Mouse (Mus musculus) limb, embryonic 14.5 days (tissue): ENCODE results near the gene Myh10. TPM values are rescaled to one million over a fixed set of nuclear protein-coding genes. Genes with fewer than 3 reads are reported as not detected.
A peak's percentile ranks its signal among the peaks of the same experiment; 100 is the strongest.

Source experiments
- ATAC-seq: fragments of 200-750 bp; cut with Nextera tagmentation; 2 replicates; pipeline ENCODE4 v1.8.0; 2017; ENCODE audit warnings: low read depth, moderate number of reproducible peaks, moderate TSS enrichment; ENCODE audit not compliant: low FRiP score
- DNase-seq: peaks from one replicate; pipeline ENCODE4 v3.0.0-alpha.2; 2015; ENCODE audit warnings: low spot score
- H3K27ac ChIP-seq: fragments of 300-500 bp; sonication (generic); replicated peaks from 2 replicates; pipeline ENCODE4 v1.5.1; 2014; ENCODE audit warnings: low read depth, mild to moderate bottlenecking, low read length, moderate library complexity, mixed read lengths
- H3K27me3 ChIP-seq: fragments of 300-500 bp; sonication (generic); 2 replicates; pipeline ENCODE4 v1.6.1; 2014; ENCODE audit warnings: low read length, mixed read lengths; ENCODE audit not compliant: control insufficient read depth, insufficient read depth
- H3K36me3 ChIP-seq: fragments of 300-500 bp; sonication (generic); 2 replicates; pipeline ENCODE4 v1.6.1; 2014; ENCODE audit warnings: mild to moderate bottlenecking, low read length, moderate library complexity, mixed read lengths; ENCODE audit not compliant: control insufficient read depth, insufficient read depth
- H3K4me1 ChIP-seq: fragments of 300-500 bp; sonication (generic); 2 replicates; pipeline ENCODE4 v1.6.1; 2014; ENCODE audit warnings: antibody characterized with exemption, low read length, mixed read lengths; ENCODE audit not compliant: control insufficient read depth, insufficient read depth
- H3K4me2 ChIP-seq: fragments of 300-500 bp; sonication (generic); replicated peaks from 2 replicates; pipeline ENCODE4 v1.6.1; 2014; ENCODE audit warnings: low read depth, mild to moderate bottlenecking, low read length, moderate library complexity; ENCODE audit not compliant: severe bottlenecking
- H3K4me3 ChIP-seq: fragments of 300-500 bp; sonication (generic); replicated peaks from 2 replicates; pipeline ENCODE4 v1.5.1; 2014; ENCODE audit warnings: low read length
- H3K9ac ChIP-seq: fragments of 300-500 bp; sonication (generic); 2 replicates; pipeline ENCODE4 v1.6.1; 2014; ENCODE audit warnings: mild to moderate bottlenecking, low read depth, low read length, moderate library complexity; ENCODE audit not compliant: severe bottlenecking
- H3K9me3 ChIP-seq: fragments of 300-500 bp; sonication (generic); 2 replicates; pipeline ENCODE4 v1.6.1; 2016; ENCODE audit warnings: low read length; ENCODE audit not compliant: control insufficient read depth
- POLR2A ChIP-seq: fragments of 200-500 bp; IDR thresholded peaks from 2 replicates; pipeline ENCODE4 v1.8.0; 2012; ENCODE audit warnings: inconsistent platforms, mild to moderate bottlenecking, moderate library complexity, borderline replicate concordance; ENCODE audit not compliant: insufficient read depth, insufficient read length; ENCODE audit errors: extremely low read depth
- WGBS: fragments of 180-500 bp; shearing (Covaris S2); extraction: QIAGEN DNeasy Blood & Tissue Kit; methylation state at CpG from one replicate; pipeline ENCODE4 v1.1.7; 2014; 5-methylcytosine and 5-hydroxymethylcytosine counted together
- polyA plus RNA-seq, 2 experiments: library from polyadenylated mRNA; depleted of rRNA in 1 of 2; stranded (reverse) in 1 of 2; unstranded in 1 of 2; fragments of >200 nt; fragmentation: Nextera tagmentation in 1 of 2; extraction: Ambion mirVana in 1 of 2; gene quantifications; 2 replicates each; pipeline versions ENCODE4 v1.2.1 to v1.2.3; 2012 to 2014

Gene Myh10
- polyA plus RNA-seq, 2 experiments, result 129 to 167 TPM

- 55% methylated on average over 11 of the region's 11 CpGs for WGBS
- Histone ChIP-seq H3K9ac (no peak overlapping the region), H3K27ac (no peak overlapping the region), H3K36me3 (peaks cover 43% of the 10 kb centered on the region), H3K27me3 (no peaks in the 10 kb centered on the region), H3K4me3 (no peak overlapping the region), H3K4me2 (no peak overlapping the region), H3K9me3 (no peaks in the 10 kb centered on the region), H3K4me1 (peaks cover 33% of the 10 kb centered on the region)
- no peak for TF ChIP-seq POLR2A
- ATAC-seq, result no peak
- peak; percentile 41 for DNase-seq
Measured at GRCm38 (mm10) chr11:68756456-68757348, 65.3 kb downstream of the Myh10 start.

DNA sequence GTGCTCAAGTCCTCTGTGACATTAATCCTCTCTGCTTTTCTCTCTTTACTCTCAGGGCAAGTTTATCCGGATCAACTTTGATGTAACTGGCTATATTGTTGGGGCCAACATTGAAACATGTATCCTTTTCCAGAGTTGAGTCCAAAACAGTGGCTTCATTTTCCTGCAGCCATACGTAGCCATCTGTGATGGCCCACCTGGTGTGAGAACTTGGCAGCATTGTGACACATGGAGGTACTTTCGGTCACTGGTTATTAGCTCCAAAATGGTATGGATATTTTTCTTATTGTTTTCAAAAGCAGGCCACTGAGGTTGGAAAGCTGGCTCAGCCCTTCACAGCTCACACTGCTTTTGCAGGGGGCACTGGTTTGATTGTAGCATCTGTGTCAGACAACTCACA, 68.3 kb downstream of the Myh10 start:
- H3K36me3 ChIP-seq, result peaks cover 57% of the 10 kb centered on the region
- no peaks in the 10 kb centered on the region for H3K9me3 ChIP-seq
- ATAC-seq (no peak), DNase-seq (no peak)
- peaks cover 18% of the 10 kb centered on the region for H3K4me1 ChIP-seq
- H3K4me3 ChIP-seq, result no peak overlapping the region
- no peaks in the 10 kb centered on the region for H3K27me3 ChIP-seq
- no peak overlapping the region for H3K27ac ChIP-seq
- TF ChIP-seq POLR2A, result no peak
- no peak overlapping the region for H3K4me2 ChIP-seq
- WGBS, result 79% methylated on average over 3 of the region's 3 CpGs
- H3K9ac ChIP-seq, result no peak overlapping the region

DNA sequence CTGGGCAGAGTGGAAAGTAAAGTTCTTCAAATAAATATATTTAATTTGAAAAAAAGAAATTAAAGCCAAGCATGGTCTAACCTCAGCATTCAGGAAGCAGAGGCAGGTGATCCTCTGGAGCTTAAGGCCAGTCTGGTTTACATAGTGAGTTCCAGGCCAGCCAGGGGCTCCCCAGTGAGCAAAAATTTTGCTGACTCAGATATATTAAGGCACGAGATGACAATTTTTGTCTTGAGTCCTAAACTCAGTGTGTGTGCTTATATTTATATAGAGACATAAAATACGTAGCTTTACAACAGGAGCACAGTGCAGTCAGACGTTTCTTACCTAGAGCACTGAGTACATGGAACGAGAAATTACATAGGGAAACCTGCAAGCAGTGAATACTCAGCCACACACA, 69.8 kb downstream of the Myh10 start:
- Histone ChIP-seq H3K36me3 (peaks cover 72% of the 10 kb centered on the region), H3K27me3 (no peaks in the 10 kb centered on the region), H3K27ac (no peak overlapping the region), H3K9me3 (no peaks in the 10 kb centered on the region), H3K4me2 (no peak overlapping the region), H3K4me3 (no peak overlapping the region), H3K4me1 (peaks cover 12% of the 10 kb centered on the region), H3K9ac (no peak overlapping the region)
- WGBS, result 84% methylated on average over 4 of the region's 4 CpGs
- no peak for DNase-seq
- ATAC-seq, result no peak
- TF ChIP-seq POLR2A, result no peak

- Histone ChIP-seq H3K4me2 (no peak overlapping the region), H3K9ac (no peak overlapping the region), H3K4me3 (no peak overlapping the region), H3K36me3 (peaks cover 77% of the 10 kb centered on the region), H3K27me3 (no peaks in the 10 kb centered on the region), H3K27ac (no peak overlapping the region), H3K9me3 (no peaks in the 10 kb centered on the region), H3K4me1 (peaks cover 9% of the 10 kb centered on the region)
- 79% methylated on average over 6 of the region's 6 CpGs for WGBS
- no peak for DNase-seq
- no peak for TF ChIP-seq POLR2A
- ATAC-seq, result no peak
Measured at GRCm38 (mm10) chr11:68761664-68762063, 70.3 kb downstream of the Myh10 start.

GRCm38 (mm10) chr11:68764622-68765021, 73.3 kb downstream of the Myh10 start:
- DNase-seq, result no peak
- WGBS, result 70% methylated on average over 3 of the region's 3 CpGs
- Histone ChIP-seq H3K4me1 (no peaks in the 10 kb centered on the region), H3K27me3 (no peaks in the 10 kb centered on the region), H3K27ac (no peak overlapping the region), H3K4me2 (no peak overlapping the region), H3K36me3 (peaks cover 98% of the 10 kb centered on the region), H3K9ac (no peak overlapping the region), H3K9me3 (no peaks in the 10 kb centered on the region), H3K4me3 (no peak overlapping the region)
- no peak for ATAC-seq
- no peak for TF ChIP-seq POLR2A
